Mouse (Mus musculus) neural tube, embryonic 11.5 days (tissue): ENCODE measurements around the gene Madcam1. TPM values are rescaled to one million over a fixed set of nuclear protein-coding genes. Genes with fewer than 3 reads are reported as not detected.
"Not testable (repeated sequence)": the region's sequence is repeated elsewhere in the genome, so short reads cannot be mapped to it uniquely, and the experiment has no call there.

ENCODE experiments used
- ATAC-seq: fragments of 200-750 bp; cut with Nextera tagmentation; 2 replicates; pipeline ENCODE4 v1.8.0; 2017; ENCODE audit warnings: moderate number of reproducible peaks, mild to moderate bottlenecking, moderate TSS enrichment, moderate library complexity; ENCODE audit not compliant: insufficient read depth, low FRiP score, low TSS enrichment
- DNase-seq: peaks from one replicate; pipeline ENCODE4 v3.0.0-alpha.2; 2015; ENCODE audit warnings: low spot score
- H3K27ac ChIP-seq: fragments of 300-500 bp; sonication (generic); 2 replicates; pipeline ENCODE4 v1.5.1; 2014; ENCODE audit warnings: low read depth, mild to moderate bottlenecking, low read length
- H3K27me3 ChIP-seq: fragments of 300-500 bp; sonication (generic); 2 replicates; pipeline ENCODE4 v1.6.1; 2014; ENCODE audit warnings: mild to moderate bottlenecking, low read length, mixed read lengths; ENCODE audit not compliant: control insufficient read depth, insufficient read depth
- H3K36me3 ChIP-seq: fragments of 300-500 bp; sonication (generic); 2 replicates; pipeline ENCODE4 v1.6.1; 2014; ENCODE audit warnings: mild to moderate bottlenecking, low read length, moderate library complexity, mixed read lengths; ENCODE audit not compliant: control insufficient read depth, insufficient read depth
- H3K4me1 ChIP-seq: fragments of 300-500 bp; sonication (generic); 2 replicates; pipeline ENCODE4 v1.6.1; 2014; ENCODE audit warnings: low read length, mixed read lengths; ENCODE audit not compliant: control insufficient read depth, insufficient read depth
- H3K4me2 ChIP-seq: fragments of 300-500 bp; sonication (generic); 2 replicates; pipeline ENCODE4 v1.6.1; 2014; ENCODE audit warnings: low read depth, mild to moderate bottlenecking, moderate library complexity
- H3K4me3 ChIP-seq: fragments of 300-500 bp; sonication (generic); 2 replicates; pipeline ENCODE4 v1.5.1; 2014; ENCODE audit warnings: low read depth, low read length
- H3K9ac ChIP-seq: fragments of 300-500 bp; sonication (generic); 2 replicates; pipeline ENCODE4 v1.6.1; 2014; ENCODE audit warnings: mild to moderate bottlenecking, low read length
- H3K9me3 ChIP-seq: fragments of 300-500 bp; sonication (generic); 2 replicates; pipeline ENCODE4 v1.6.1; 2016; ENCODE audit warnings: low read length; ENCODE audit not compliant: control insufficient read depth
- whole genome bisulfite sequencing: fragments of 180-500 bp; shearing (Covaris S2); extraction: QIAGEN DNeasy Blood & Tissue Kit; methylation state at CpG from one replicate; pipeline ENCODE4 v1.1.7; 2014; 5-methylcytosine and 5-hydroxymethylcytosine counted together
- polyA plus RNA-seq: library from polyadenylated mRNA; unstranded; fragments of >200 nt; fragmentation: Nextera tagmentation; extraction: Ambion mirVana; gene quantifications from 2 replicates; pipeline ENCODE4 v1.2.1, GENCODE M21; 2014

The Madcam1 gene
- polyA plus RNA-seq, 1 experiment from 2014 or later: 2.5 TPM

GRCm38 (mm10) chr10:79701443-79702129 lies 37.2 kb downstream of the Madcam1 start:
- no peak overlapping the region for H3K27ac ChIP-seq
- no peak overlapping the region for H3K9ac ChIP-seq
- ATAC-seq: no peak
- no peaks in the 10 kb centered on the region for H3K36me3 ChIP-seq
- no peak for DNase-seq
- 62% methylated on average over 10 of the region's 10 CpGs for WGBS
- no peak overlapping the region for H3K4me3 ChIP-seq
- H3K4me1 ChIP-seq: peaks cover 15% of the 10 kb centered on the region
- H3K27me3 ChIP-seq: no peaks in the 10 kb centered on the region
- no peaks in the 10 kb centered on the region for H3K9me3 ChIP-seq
- H3K4me2 ChIP-seq: no peak overlapping the region

- 89% methylated on average over 3 of the region's 4 CpGs for WGBS
- H3K4me1 ChIP-seq: peaks cover 15% of the 10 kb centered on the region
- H3K27ac ChIP-seq, H3K9me3 ChIP-seq, H3K9ac ChIP-seq, H3K27me3 ChIP-seq, ATAC-seq, H3K4me3 ChIP-seq, H3K36me3 ChIP-seq, DNase-seq, H3K4me2 ChIP-seq: not testable (repeated sequence)
Observed at GRCm38 (mm10) chr10:79702970-79703369, 38.6 kb downstream of the Madcam1 start.

GRCm38 (mm10) chr10:79703541-79703940 lies 39.2 kb downstream of the Madcam1 start:
- DNase-seq (no peak), ATAC-seq (no peak)
- Histone ChIP-seq H3K4me1 (peaks cover 15% of the 10 kb centered on the region), H3K27me3 (no peaks in the 10 kb centered on the region), H3K36me3 (no peaks in the 10 kb centered on the region; the same call in 1 of the 2 replicates), H3K4me2 (peak overlapping the region; percentile 43), H3K27ac (no peak overlapping the region), H3K4me3 (peak overlapping the region; percentile 88), H3K9me3 (no peaks in the 10 kb centered on the region), H3K9ac (no peak overlapping the region)
- WGBS: 78% methylated on average over 10 of the region's 10 CpGs

DNA sequence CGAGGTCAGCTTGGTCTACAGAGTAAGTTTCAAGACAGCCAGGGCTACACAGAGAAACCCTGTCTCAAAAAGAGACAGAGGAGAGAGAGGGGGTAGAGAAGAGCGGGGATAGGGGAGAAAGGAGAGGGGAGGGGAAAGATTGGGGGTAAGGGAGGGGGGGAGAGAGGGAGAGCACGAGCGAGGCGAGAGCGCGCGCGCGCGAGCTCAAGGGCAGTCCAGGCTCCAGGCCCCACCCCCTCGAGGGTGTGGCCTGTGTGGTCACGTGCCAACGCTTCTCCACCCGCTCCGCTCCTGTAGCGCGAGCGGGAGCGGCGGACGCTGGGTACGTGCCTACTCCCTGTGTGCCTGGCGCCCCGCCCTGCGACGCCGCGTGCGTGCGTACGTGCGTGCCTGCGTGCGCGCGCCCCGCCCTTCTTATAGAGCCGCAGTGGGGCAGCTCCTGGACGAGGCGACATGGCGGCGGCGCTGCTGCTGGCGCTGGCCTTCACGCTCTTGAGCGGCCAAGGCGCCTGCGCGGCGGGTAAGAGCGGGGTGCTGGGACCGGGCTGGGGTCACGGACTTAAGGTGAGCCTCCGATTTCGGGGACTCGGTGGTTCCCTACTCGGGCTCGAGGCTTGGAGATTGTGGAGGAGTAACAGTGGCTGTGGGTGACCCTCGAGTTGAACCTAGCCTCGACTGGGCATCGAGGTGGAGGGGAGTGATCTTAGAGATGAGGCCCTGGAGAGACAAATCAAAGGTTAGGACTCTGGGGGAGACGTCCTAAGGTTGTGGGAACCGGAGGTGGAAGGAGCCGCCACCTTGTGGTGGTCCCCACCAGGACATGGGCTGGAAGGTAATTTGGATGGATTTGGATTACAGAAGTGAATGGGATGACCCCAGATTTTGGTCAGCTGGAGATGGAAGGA lies 40.0 kb downstream of the Madcam1 start, which contains the start of gene Bsg:
Bsg (plus strand) TSS at position 427 of the 905 bp plus-strand sequence.
- H3K4me3 ChIP-seq: peak within 1 kb of the TSS; percentile 88
- peaks cover 6% of the 10 kb centered on the region for H3K36me3 ChIP-seq
- no peaks in the 10 kb centered on the region for H3K9me3 ChIP-seq
- peak within 1 kb of the TSS; percentile 78 for H3K9ac ChIP-seq
- ATAC-seq (peak; percentile 95), DNase-seq (peak; percentile 100)
- WGBS: under 1% methylated on average over 51 of the region's 65 CpGs
- H3K4me2 ChIP-seq: peak within 1 kb of the TSS; percentile 94
- H3K4me1 ChIP-seq: peaks cover 15% of the 10 kb centered on the region
- H3K27ac ChIP-seq: 0 out of 2 replicates have a peak within 1 kb of the TSS, but pooled peaks have one; percentile 50
- no peaks in the 10 kb centered on the region for H3K27me3 ChIP-seq

DNA sequence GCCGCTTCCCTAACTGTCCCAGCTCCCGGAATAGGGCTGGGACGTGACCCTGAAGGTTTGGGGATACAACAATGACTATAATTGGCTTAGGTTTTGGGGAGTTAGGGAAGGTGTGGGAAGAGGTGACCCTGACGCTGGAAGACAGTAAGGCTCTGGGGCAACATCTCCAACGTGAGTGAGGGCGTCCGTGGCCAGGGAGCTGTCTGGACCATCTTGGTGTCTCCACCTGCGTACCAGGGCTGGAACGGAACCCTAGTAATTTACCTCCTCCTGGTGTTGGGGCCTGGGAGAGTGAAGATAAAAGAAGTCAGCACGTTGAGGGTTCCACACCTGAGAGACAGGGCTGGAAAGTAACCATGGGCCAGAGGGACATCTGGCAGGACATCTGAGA lies 40.6 kb downstream of the Madcam1 start:
- H3K27me3 ChIP-seq: no peaks in the 10 kb centered on the region
- H3K9me3 ChIP-seq: no peaks in the 10 kb centered on the region
- no peak overlapping the region for H3K27ac ChIP-seq
- H3K4me3 ChIP-seq: peak overlapping the region; percentile 88
- H3K4me2 ChIP-seq: peak overlapping the region; percentile 94
- H3K4me1 ChIP-seq: peaks cover 15% of the 10 kb centered on the region
- DNase-seq: no peak
- H3K9ac ChIP-seq: peak overlapping the region; percentile 78
- no peak for ATAC-seq
- 3% methylated on average over 10 of the region's 10 CpGs for WGBS
- peaks cover 11% of the 10 kb centered on the region for H3K36me3 ChIP-seq

- Histone ChIP-seq H3K27me3 (no peaks in the 10 kb centered on the region), H3K4me3 (0 out of 2 replicates have a peak overlapping the region, but pooled peaks have one; percentile 11), H3K36me3 (peaks cover 14% of the 10 kb centered on the region), H3K27ac (no peak overlapping the region), H3K9me3 (no peaks in the 10 kb centered on the region), H3K4me1 (peaks cover 15% of the 10 kb centered on the region), H3K9ac (no peak overlapping the region), H3K4me2 (peak overlapping the region; percentile 94)
- no peak for ATAC-seq
- DNase-seq: no peak
- WGBS: 73% methylated on average over 5 of the region's 5 CpGs
Observed at GRCm38 (mm10) chr10:79705951-79706350, 41.6 kb downstream of the Madcam1 start.

- DNase-seq: no peak
- no peak overlapping the region for H3K9ac ChIP-seq
- H3K4me1 ChIP-seq: peaks cover 15% of the 10 kb centered on the region
- H3K27ac ChIP-seq: no peak overlapping the region
- H3K4me2 ChIP-seq: 0 out of 2 replicates have a peak overlapping the region, but pooled peaks have one; percentile 94
- 0 out of 2 replicates have a peak overlapping the region, but pooled peaks have one; percentile 11 for H3K4me3 ChIP-seq
- 85% methylated on average over 5 of the region's 5 CpGs for WGBS
- peaks cover 14% of the 10 kb centered on the region for H3K36me3 ChIP-seq
- H3K27me3 ChIP-seq: no peaks in the 10 kb centered on the region
- no peaks in the 10 kb centered on the region for H3K9me3 ChIP-seq
- ATAC-seq: no peak
Observed at GRCm38 (mm10) chr10:79706406-79707094, 42.2 kb downstream of the Madcam1 start.

DNA sequence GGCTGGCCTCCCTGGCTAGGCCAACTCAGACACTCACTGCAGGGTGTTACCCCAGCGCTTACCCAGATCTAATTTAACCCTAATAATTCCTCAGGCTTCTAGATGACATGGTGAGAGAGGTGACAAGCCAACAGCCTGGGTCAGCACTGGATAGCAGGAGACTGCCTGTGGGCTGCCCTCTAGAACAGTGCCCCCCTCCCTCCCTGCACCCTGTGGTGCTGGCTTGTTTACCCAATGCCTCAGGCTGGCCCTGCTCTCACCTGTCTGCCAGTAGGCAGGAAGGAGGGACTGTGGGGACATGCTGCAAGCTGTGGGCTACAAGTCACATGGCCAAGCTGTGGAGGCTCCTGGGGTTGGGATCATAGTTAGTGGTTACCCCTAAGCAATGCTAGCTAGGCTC lies 42.8 kb downstream of the Madcam1 start:
- WGBS: 66% methylated on average over 1 of the region's 1 CpGs
- no peaks in the 10 kb centered on the region for H3K27me3 ChIP-seq
- ATAC-seq (no peak), DNase-seq (no peak)
- no peak overlapping the region for H3K4me3 ChIP-seq
- peaks cover 14% of the 10 kb centered on the region for H3K36me3 ChIP-seq
- no peaks in the 10 kb centered on the region for H3K9me3 ChIP-seq
- H3K9ac ChIP-seq: no peak overlapping the region
- H3K4me1 ChIP-seq: peaks cover 15% of the 10 kb centered on the region
- H3K27ac ChIP-seq: no peak overlapping the region
- no peak overlapping the region for H3K4me2 ChIP-seq
